Mouse (Mus musculus) cerebellum, adult 11-12 months (tissue): ENCODE results near the gene Adamts13.

Experiments used
- DNase-seq: peaks from one replicate; pipeline ENCODE4 v3.0.0; 2022

Gene Adamts13

GRCm38 (mm10) chr2:26973116-26973515 is at the start of gene Adamts13:
Adamts13 (plus strand) TSS chr2:26973416.
- no peak for DNase-seq

- DNase-seq, result no peak
Observed at GRCm38 (mm10) chr2:26927745-26928476, 45.3 kb upstream of the Adamts13 start.

GRCm38 (mm10) chr2:26930390-26930789 is 42.8 kb upstream of the Adamts13 start:
- DNase-seq, result peak; percentile 66

GRCm38 (mm10) chr2:26932473-26933303 is 40.5 kb upstream of the Adamts13 start:
- DNase-seq, result peak; percentile 70

GRCm38 (mm10) chr2:26933304-26934055 is 39.7 kb upstream of the Adamts13 start, which contains the start of the genes Surf4 and Stkld1:
Surf4 (minus strand) TSS chr2:26933928.
Stkld1 (plus strand) TSS chr2:26934047.
- DNase-seq, result peak; percentile 92

GRCm38 (mm10) chr2:26935286-26935685 is 37.9 kb upstream of the Adamts13 start:
- DNase-seq, result no peak

GRCm38 (mm10) chr2:26936425-26936824 is 36.8 kb upstream of the Adamts13 start:
- no peak for DNase-seq

GRCm38 (mm10) chr2:26941539-26941938 is 31.7 kb upstream of the Adamts13 start:
- no peak for DNase-seq

- DNase-seq, result no peak
Observed at GRCm38 (mm10) chr2:26943253-26943652, 30.0 kb upstream of the Adamts13 start.

- peak; percentile 41 for DNase-seq
Observed at GRCm38 (mm10) chr2:26950411-26950810, 22.8 kb upstream of the Adamts13 start.

GRCm38 (mm10) chr2:26951346-26951905 is 21.8 kb upstream of the Adamts13 start:
- DNase-seq, result peak; percentile 49

- DNase-seq, result no peak
Observed at GRCm38 (mm10) chr2:26952193-26952592, 21.0 kb upstream of the Adamts13 start.

GRCm38 (mm10) chr2:26952866-26953265 is 20.4 kb upstream of the Adamts13 start:
- no peak for DNase-seq

GRCm38 (mm10) chr2:26954735-26955395 is 18.4 kb upstream of the Adamts13 start:
- no peak for DNase-seq

GRCm38 (mm10) chr2:26956811-26957487 is 16.3 kb upstream of the Adamts13 start:
- no peak for DNase-seq

- DNase-seq, result no peak
Observed at GRCm38 (mm10) chr2:26957488-26957859, 15.7 kb upstream of the Adamts13 start.

- DNase-seq, result no peak
Observed at GRCm38 (mm10) chr2:26960756-26961155, 12.5 kb upstream of the Adamts13 start.

GRCm38 (mm10) chr2:26963923-26964723 is 9.1 kb upstream of the Adamts13 start, which contains the start of gene Rexo4:
Rexo4 (minus strand) TSS chr2:26964386.
- DNase-seq, result peak; percentile 94

GRCm38 (mm10) chr2:26964724-26965370 is 8.4 kb upstream of the Adamts13 start:
- no peak for DNase-seq

GRCm38 (mm10) chr2:26967262-26967661 is 6.0 kb upstream of the Adamts13 start:
- DNase-seq, result no peak
